9 mouse cellular contexts compared by ENCODE assay signal in the genomic region with DNA sequence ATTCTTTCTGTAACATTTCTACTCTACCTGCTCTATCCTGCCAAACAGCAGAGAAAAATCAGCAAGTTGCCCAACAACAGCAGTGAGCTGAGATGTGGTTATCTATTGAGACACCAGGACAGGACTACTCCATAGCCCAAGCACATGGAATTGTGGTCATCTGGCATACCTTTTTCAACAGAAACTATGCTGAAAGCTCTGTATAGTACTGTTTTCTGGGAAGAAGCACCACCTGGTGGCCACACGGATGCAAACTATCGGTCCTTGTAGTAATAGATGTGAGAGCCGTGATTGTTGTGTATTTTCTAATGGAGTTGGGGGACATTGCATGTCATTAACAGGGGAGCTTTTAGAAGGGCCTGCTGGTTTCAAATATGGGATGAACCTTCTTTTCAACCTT. TPM values are rescaled to one million over a fixed set of nuclear protein-coding genes. Genes with fewer than 3 reads are reported as not detected.
DNase-seq lines count a peak whose midpoint lies in the region; ATAC-seq and TF ChIP-seq lines count a peak whose summit lies in the region.
"Had no signal": no experiment of that assay in that cellular context is flagged by ENCODE, and none has a peak within 500 bp of the region (broad histone marks: within the 10 kb centered on the region; RNA-seq: fewer than 3 reads in every experiment).

No protein-coding gene starts in this region.

- H3K36me3 ChIP-seq in liver, embryonic 11.5 days (ENCODE audit: control insufficient read depth, insufficient read depth, low read length), result no peaks in the 10 kb centered on the region
- no peaks in the 10 kb centered on the region for H3K36me3 ChIP-seq in limb, embryonic 11.5 days (ENCODE audit: control insufficient read depth, insufficient read depth, low read length)

- peak; percentile 62 to 84 for DNase-seq in adrenal gland, adult (ENCODE audit: inconsistent age in 2 of 2, low spot score in 1 of 2)
- DNase-seq in adrenal gland, postnatal 4 days (ENCODE audit: low spot score in 2 of 2), result no peak
- DNase-seq in liver, result peak; percentile 39
- no peak for DNase-seq in liver, embryonic 11.5 days (ENCODE audit: low spot score)
- DNase-seq in frontal cortex, postnatal 36 days (ENCODE audit: low spot score in 2 of 2), result peak; percentile 43 to 67
- DNase-seq in limb, embryonic 11.5 days (ENCODE audit: low spot score), result peak; percentile 52
- peak; percentile 56 for DNase-seq in right cerebral cortex, postnatal 4 days

- H3K9ac ChIP-seq in liver, embryonic 11.5 days (ENCODE audit: low read depth, low read length), result no peak overlapping the region
- H3K9ac ChIP-seq in limb, embryonic 11.5 days (ENCODE audit: low read length), result no peak overlapping the region

- H3K4me2 ChIP-seq in liver, embryonic 11.5 days, result no peak overlapping the region
- H3K4me2 ChIP-seq in limb, embryonic 11.5 days (ENCODE audit: low read depth, severe bottlenecking), result no peak overlapping the region

- WGBS in liver, embryonic 11.5 days, result 35% methylated on average over 3 of the region's 3 CpGs
- WGBS in bone marrow, adult 2 months, result 17% methylated on average over 3 of the region's 3 CpGs
- WGBS in limb, embryonic 11.5 days, result 22% methylated on average over 3 of the region's 3 CpGs

- TF ChIP-seq POLR2A in bone marrow, adult 2 months (IDR thresholded peaks at IDR 0.05; ENCODE audit: borderline replicate concordance, control insufficient read depth, low read depth, low read length), result no peak

- 0 out of 2 replicates have a peak, but pooled peaks have one; percentile 11 for TF ChIP-seq CTCF in bone marrow, adult 2 months (IDR thresholded peaks at IDR 0.05; ENCODE audit: control insufficient read depth, insufficient read depth, low read length)

- no peaks in the 10 kb centered on the region for H3K4me1 ChIP-seq in liver, embryonic 11.5 days (replicated peaks; ENCODE audit: control insufficient read depth, insufficient read depth, low read length)
- no peaks in the 10 kb centered on the region for H3K4me1 ChIP-seq in bone marrow, adult 2 months (ENCODE audit: control insufficient read depth, insufficient read depth, low read length)
- no peaks in the 10 kb centered on the region; the same call in 1 of the 2 replicates for H3K4me1 ChIP-seq in limb, embryonic 11.5 days (ENCODE audit: control insufficient read depth, insufficient read depth, low read length)

- ATAC-seq in liver, embryonic 11.5 days (replicated peaks; ENCODE audit: low FRiP score), result no peak
- ATAC-seq in limb, embryonic 11.5 days (ENCODE audit: insufficient number of reproducible peaks, low FRiP score, low TSS enrichment, low read depth), result no peak

- H3K9me3 ChIP-seq in liver, embryonic 11.5 days (ENCODE audit: control insufficient read depth, low read length), result no peaks in the 10 kb centered on the region
- H3K9me3 ChIP-seq in limb, embryonic 11.5 days (ENCODE audit: control insufficient read depth, low read length), result no peaks in the 10 kb centered on the region

- no peak overlapping the region for H3K27ac ChIP-seq in liver, embryonic 11.5 days (ENCODE audit: low read depth, low read length)
- no peak overlapping the region for H3K27ac ChIP-seq in bone marrow, adult 2 months (ENCODE audit: control insufficient read depth, insufficient read depth, low read depth, low read length, poor library complexity)
- H3K27ac ChIP-seq in limb, embryonic 11.5 days (replicated peaks; ENCODE audit: low read depth, low read length), result no peak overlapping the region
- H3K27ac ChIP-seq: macrophage had no signal

- H3K27me3 ChIP-seq in liver, embryonic 11.5 days (replicated peaks; ENCODE audit: control insufficient read depth, insufficient read depth, low read length), result no peaks in the 10 kb centered on the region
- no peaks in the 10 kb centered on the region for H3K27me3 ChIP-seq in limb, embryonic 11.5 days (ENCODE audit: control insufficient read depth, insufficient read depth, low read length)

- no peak overlapping the region for H3K4me3 ChIP-seq in liver, embryonic 11.5 days (ENCODE audit: low read depth, low read length)
- H3K4me3 ChIP-seq in bone marrow, adult 2 months (replicated peaks; ENCODE audit: control insufficient read depth, low read depth, low read length), result no peak overlapping the region
- H3K4me3 ChIP-seq in limb, embryonic 11.5 days (ENCODE audit: low read depth, low read length), result no peak overlapping the region

RNA-seq across cellular contexts. Expression of gene Wtap, which starts 2.4 kb away (rescaled TPM):
- 10 to 100 TPM; 78.3 to 79.2 TPM for total RNA-seq in adrenal gland, postnatal 4 days (2021)
- 99.4 and 101 TPM in 2 replicates for polyA plus RNA-seq in liver, embryonic 11.5 days (2014; fragmentation: Nextera tagmentation; extraction: Ambion mirVana)
- 46.2 and 67.4 TPM in 2 replicates for polyA plus RNA-seq in bone marrow, adult 2 months (2011; ENCODE audit: insufficient read depth, insufficient read length, low replicate concordance, missing spikeins)
- polyA plus RNA-seq in limb, embryonic 11.5 days (2014; fragmentation: Nextera tagmentation; extraction: Ambion mirVana), result 155 and 160 TPM in 2 replicates

RNA-seq across cellular contexts. Expression of gene Sod2, which starts 10.3 kb away (rescaled TPM):
- 100 to 1,000 TPM; 278 to 301 TPM for total RNA-seq in adrenal gland, postnatal 4 days (2021)
- 193 and 213 TPM in 2 replicates for polyA plus RNA-seq in liver, embryonic 11.5 days (2014; fragmentation: Nextera tagmentation; extraction: Ambion mirVana)
- polyA plus RNA-seq in bone marrow, adult 2 months (2011; ENCODE audit: insufficient read depth, insufficient read length, low replicate concordance, missing spikeins), result 33.4 and 38.2 TPM in 2 replicates
- polyA plus RNA-seq in limb, embryonic 11.5 days (2014; fragmentation: Nextera tagmentation; extraction: Ambion mirVana), result 101 and 106 TPM in 2 replicates

RNA-seq across cellular contexts. Expression of gene Acat2, which starts 35.8 kb away (rescaled TPM):
- total RNA-seq in adrenal gland, postnatal 4 days (2021), result 10 to 100 TPM; 56.5 to 57.6 TPM
- 113 and 126 TPM in 2 replicates for polyA plus RNA-seq in liver, embryonic 11.5 days (2014; fragmentation: Nextera tagmentation; extraction: Ambion mirVana)
- 10.8 and 17.1 TPM in 2 replicates for polyA plus RNA-seq in bone marrow, adult 2 months (2011; ENCODE audit: insufficient read depth, insufficient read length, low replicate concordance, missing spikeins)
- 236 and 271 TPM in 2 replicates for polyA plus RNA-seq in limb, embryonic 11.5 days (2014; fragmentation: Nextera tagmentation; extraction: Ambion mirVana)

RNA-seq across cellular contexts. Expression of gene Gpr31b, which starts 55.8 kb away (rescaled TPM):
- under 1 TPM in 1 of 2 experiments, not detected in 1; 0.51 TPM for total RNA-seq in adrenal gland, postnatal 4 days (2021)
- polyA plus RNA-seq in liver, embryonic 11.5 days (2014; fragmentation: Nextera tagmentation; extraction: Ambion mirVana), result not detected in 2 replicates
- polyA plus RNA-seq in bone marrow, adult 2 months (2011; ENCODE audit: insufficient read depth, insufficient read length, low replicate concordance, missing spikeins), result not detected in 2 replicates
- not detected in 2 replicates for polyA plus RNA-seq in limb, embryonic 11.5 days (2014; fragmentation: Nextera tagmentation; extraction: Ambion mirVana)

RNA-seq across cellular contexts. Expression of gene Acat3, which starts 55.9 kb away (rescaled TPM):
- total RNA-seq in adrenal gland, postnatal 4 days (2021), result 1 to 10 TPM in 1 of 2 experiments, under 1 TPM in 1; 0.87 to 6.9 TPM
- 0.62 and 1.1 TPM in 2 replicates for polyA plus RNA-seq in liver, embryonic 11.5 days (2014; fragmentation: Nextera tagmentation; extraction: Ambion mirVana)
- 0.75 and 1.2 TPM in 2 replicates for polyA plus RNA-seq in bone marrow, adult 2 months (2011; ENCODE audit: insufficient read depth, insufficient read length, low replicate concordance, missing spikeins)
- 0.68 and 0.88 TPM in 2 replicates for polyA plus RNA-seq in limb, embryonic 11.5 days (2014; fragmentation: Nextera tagmentation; extraction: Ambion mirVana)

Comparison
In these comparisons a context has a peak if more than half of its experiments do, and no peak if none do; other contexts are left out.
1. DNase-seq: peak in adrenal gland, adult (2 of 2), liver (single experiment), frontal cortex, postnatal 36 days (2 of 2), limb, embryonic 11.5 days (single experiment) and right cerebral cortex, postnatal 4 days (single experiment); none in adrenal gland, postnatal 4 days (0 of 2) and liver, embryonic 11.5 days (single experiment).